Mouse (Mus musculus): ENCODE measurements around the gene Sh3bgrl.
"Not testable (repeated sequence)": the region's sequence is repeated elsewhere in the genome, so short reads cannot be mapped to it uniquely, and the experiment has no call there.

Gene Sh3bgrl

DNA sequence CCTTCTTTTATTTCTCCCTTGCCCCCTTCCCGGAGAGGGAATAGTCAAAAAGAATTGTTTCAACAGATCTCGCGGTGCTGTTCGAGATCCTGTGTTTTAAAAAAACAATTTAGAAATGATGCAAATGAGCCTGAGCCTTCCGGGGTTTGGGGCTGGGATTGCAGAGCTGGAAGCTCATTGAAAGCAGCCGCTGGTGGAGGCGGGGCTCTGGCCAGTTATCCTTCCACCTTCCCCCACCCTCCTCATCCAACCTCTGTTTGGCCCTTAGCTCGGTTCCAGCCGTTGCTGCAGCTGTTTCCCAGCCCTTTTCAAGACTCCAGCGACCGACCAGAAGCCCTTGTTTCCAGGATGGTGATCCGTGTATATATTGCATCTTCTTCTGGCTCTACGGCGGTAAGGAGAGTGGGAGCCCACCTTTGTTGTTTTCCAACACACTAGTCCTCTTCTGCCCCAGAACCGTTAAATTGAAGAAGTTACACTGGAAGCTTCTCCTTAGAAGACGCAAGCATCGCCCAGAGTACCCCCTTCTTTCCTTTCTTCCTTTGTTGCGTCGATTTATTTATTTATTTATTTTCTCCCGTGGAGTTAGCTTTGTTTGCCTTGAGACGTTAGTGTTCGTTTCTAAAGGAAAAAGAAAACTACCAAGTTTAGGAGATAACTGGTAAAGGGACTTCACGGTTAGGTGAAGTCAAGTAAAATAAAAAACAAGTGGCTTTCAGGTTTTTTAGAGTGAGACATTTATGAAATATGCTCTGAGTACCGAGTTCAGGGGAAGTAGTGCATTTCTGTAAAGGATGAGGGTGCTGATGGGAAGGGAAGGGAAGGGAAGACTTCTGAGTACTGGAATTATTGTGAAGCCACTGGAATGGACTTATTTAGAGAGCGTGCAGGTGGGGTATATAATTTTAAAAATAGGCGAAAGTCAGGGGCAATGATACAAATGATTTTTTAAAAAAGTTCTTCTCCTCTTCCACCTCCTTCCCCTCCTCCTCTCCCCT is at the start of gene Sh3bgrl:
Gene Sh3bgrl, plus strand, starts transcription at position 121 of the 998 bp plus-strand sequence.
- in situ Hi-C loops (cut with MboI, MseI), result no loop called here

DNA sequence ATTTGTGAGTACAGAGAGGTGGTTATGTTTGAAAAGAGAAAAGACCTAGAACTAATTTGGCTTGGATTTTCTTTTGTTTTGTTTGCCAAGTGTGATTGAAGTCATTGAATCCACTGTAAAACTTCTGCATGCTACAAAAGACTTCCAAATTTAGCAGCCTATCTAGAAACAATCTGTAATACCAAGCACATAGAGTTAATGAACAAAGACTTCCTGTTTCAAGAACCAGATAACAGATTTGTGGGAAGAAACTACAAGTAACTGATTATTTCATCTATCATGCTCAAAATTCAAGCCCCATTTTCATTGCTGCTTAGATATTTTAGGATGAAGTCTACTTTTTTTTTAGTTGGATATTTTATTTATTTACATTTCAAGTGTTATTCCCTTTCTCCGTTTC is 47.4 kb upstream of the Sh3bgrl start:
- in situ Hi-C loops (cut with MboI, MseI), result no loop called here

DNA sequence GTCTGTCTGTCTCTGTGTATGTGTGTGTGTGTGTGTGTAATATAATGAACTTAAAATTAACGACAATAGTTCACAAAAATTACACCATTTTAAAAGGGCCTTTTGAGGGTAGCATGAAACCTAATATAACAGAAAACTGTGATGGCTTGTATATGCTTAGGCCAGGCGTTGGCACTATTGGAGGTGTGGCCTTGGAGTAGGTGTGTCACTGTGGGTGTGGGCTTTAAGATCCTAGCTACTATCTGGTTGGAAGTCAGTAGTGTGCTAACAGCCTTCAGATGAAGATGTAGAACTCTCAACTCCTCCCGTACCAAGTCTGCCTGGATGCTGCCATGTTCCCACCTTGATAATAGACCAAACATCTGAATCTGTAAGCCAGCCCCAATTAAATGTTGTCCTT is 23.4 kb upstream of the Sh3bgrl start:
- in situ Hi-C loops (cut with MboI, MseI), result no loop called here

DNA sequence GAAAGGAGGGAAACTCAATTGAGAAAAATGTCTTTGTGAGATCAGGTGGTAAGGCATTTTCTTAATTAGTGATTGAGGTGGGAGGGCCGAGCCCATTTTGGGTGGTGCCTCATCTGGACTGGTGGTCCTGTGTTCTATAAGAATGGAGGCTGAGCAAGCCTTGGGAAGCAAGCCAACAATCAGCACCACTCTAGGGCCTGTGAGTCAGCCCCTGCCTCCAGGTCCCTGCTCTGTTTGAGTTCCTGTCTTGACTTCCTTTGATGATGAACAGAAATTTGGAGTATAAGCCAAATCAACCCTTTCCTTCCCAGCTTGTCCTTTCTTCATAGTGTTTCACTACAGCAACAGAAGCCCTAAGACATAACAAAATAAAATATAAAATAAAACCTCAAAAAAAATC is 19.4 kb upstream of the Sh3bgrl start:
- in situ Hi-C loops (cut with MboI, MseI), result no loop called here

DNA sequence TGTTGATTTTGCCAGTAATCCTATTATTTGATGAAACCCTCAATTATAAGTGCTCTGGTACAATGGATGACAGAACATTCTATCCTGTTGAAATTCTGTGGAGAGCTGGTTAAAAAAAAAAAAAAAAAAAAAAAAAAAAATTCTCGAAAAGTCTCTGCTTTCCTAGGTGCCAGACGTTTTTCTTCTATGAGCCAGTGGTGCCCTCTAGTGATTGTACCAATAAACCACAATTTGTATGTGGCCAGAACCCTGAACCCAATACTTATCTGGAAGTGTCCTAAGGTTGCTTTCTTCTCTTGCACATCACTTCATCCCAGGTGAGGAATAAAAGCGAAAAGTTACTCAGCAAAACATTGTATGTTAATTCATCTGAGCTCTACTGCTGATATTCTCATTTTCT is 18.8 kb upstream of the Sh3bgrl start:
- in situ Hi-C loops (cut with MboI, MseI), result no loop called here

DNA sequence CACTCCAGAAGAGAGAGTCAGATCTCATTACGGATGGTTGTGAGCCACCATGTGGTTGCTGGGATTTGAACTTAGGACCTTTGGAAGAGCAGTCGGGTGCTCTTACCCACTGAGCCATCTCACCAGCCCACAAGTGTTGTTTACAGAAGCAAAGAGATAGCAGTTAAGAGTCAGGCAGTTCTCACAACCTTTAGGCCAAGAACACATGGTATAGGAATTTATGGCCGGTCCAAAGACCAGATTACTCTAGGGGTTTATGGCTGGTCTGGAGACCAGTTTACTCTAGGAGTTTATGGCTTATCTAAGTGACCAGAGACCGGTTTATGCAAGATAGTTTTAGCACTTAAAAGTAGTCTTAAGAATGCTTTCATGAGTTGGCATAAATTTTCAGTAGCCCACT is 15.8 kb upstream of the Sh3bgrl start:
- in situ Hi-C loops (cut with MboI, MseI), result not testable (repeated sequence)

DNA sequence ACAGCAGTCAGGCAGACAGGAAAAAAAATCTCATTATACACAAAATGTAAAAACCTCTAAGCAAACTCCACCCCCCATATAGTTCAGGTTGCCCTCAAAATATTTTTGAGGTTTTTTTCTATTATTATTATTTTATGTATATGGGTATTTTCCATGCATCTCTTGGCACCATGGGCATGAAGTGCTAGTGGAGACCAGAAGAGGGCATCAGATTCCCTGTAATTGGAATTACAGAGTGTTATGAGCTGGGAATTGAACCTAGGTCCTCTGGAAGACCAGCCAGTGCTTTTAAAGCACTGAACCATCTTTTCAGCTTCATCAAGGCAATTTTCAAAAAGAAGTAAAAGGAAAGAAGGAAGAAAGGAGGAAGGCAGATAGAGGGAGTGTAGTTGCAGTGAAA is 8.1 kb upstream of the Sh3bgrl start:
- in situ Hi-C loops (cut with MboI, MseI), result no loop called here

DNA sequence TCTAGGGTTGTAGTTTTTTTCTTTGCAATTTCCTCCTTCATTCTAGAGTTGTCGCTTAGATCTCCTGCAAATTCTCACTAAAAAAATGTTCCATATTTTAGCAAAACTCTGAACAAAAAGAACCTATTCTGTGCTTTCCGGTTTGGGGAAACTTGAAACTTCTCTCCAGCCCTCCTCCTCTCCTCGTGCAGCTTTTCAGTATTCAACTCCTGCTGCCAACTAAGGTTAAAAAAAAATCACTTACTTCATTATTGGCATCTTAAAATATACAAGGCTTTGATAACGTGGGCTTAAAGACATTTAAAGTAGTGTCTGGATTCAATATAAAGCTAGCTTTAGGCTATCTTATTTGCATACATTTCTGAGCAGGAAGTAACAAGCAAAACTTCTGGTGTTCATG is 365 bp upstream of the Sh3bgrl start:
- in situ Hi-C loops (cut with MboI, MseI), result no loop called here

DNA sequence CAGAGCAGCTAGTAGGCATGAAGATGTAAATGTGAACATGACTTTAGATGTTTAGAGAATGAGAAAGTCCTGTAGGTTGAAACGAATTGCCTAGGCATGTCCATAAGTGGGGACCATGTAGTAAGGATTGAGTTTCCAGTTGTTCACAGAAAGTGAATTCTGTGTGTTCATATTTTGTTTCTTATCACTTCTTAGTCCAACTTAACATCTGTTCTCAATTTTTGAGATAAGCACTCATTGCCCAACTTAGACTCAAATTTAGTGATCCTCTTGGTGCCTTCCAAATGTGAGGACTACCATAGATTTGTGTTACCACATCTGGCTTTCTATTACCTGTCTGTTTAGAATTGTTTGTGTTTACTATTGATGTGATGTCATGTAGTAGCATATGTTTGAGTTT is 3.3 kb downstream of the Sh3bgrl start:
- in situ Hi-C loops (cut with MboI, MseI), result no loop called here

DNA sequence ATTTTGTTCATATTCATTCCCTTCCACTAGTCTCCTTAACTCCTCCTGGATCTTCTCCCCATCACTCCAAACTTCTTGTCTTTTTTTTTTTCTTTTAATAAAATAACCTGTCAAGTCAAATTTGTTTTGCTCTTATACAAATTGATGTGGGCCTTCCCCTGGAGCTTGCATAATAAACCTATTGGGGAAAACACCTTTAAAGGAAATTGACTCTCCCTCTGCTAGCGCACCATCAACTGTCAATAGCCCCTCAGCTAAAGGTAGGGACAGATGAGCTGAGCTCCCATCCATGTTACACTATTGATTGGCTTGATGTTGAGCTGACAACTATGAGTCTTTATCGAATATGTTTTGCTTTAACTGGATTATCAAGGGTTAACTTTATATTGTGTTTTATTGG is 5.3 kb downstream of the Sh3bgrl start:
- in situ Hi-C loops (cut with MboI, MseI), result no loop called here

DNA sequence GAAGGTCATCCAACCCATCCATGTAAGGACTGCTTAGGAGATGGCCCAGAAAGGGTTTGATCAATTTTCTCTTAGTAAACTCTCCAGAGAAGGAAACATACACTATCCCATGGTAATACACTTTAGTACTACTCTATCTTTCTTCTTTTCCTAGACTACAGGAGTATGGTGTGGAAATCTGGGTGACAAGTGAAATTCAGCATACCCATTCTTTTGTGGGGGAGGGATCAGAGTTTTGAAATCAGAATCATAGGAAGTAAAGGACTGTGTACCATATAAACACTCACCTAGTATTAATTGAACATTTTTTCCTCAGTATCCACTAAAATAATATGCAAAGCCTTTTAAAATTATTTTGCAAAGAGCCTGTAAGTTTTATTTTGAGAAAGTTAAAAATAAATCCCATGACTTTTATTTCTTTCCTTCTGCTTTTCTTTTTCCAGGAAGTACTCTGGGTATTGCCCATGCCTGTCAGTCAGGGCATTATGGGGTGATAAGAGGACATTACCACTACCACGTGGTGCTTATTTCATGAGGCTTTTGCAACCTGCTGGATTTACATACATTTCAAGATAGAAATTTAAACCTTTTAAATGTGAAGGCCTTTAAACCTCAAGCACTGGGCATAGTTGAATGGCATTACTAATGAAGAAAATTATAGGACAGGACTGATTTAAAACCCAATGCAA is 13.1 kb downstream of the Sh3bgrl start:
- in situ Hi-C loops (cut with MboI, MseI), result no loop called here

DNA sequence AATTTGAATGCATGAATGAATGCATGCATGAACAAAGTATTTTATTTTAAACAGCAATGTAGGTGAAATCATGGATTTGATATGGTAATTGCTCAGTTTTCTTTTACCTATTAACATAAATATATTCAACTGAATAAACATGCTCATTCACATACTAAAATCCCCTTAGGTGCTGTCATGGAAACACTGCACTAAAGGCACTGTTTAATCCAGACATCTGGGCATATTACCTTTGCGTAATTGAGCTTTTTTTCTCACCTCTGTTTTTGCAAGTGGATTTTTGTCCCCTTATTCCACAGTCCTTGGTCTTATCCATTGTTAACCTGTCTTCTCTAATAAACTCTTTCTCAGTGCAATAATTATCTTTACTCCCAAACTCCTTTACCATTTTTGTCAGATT is 17.7 kb downstream of the Sh3bgrl start:
- in situ Hi-C loops (cut with MboI, MseI), result no loop called here

DNA sequence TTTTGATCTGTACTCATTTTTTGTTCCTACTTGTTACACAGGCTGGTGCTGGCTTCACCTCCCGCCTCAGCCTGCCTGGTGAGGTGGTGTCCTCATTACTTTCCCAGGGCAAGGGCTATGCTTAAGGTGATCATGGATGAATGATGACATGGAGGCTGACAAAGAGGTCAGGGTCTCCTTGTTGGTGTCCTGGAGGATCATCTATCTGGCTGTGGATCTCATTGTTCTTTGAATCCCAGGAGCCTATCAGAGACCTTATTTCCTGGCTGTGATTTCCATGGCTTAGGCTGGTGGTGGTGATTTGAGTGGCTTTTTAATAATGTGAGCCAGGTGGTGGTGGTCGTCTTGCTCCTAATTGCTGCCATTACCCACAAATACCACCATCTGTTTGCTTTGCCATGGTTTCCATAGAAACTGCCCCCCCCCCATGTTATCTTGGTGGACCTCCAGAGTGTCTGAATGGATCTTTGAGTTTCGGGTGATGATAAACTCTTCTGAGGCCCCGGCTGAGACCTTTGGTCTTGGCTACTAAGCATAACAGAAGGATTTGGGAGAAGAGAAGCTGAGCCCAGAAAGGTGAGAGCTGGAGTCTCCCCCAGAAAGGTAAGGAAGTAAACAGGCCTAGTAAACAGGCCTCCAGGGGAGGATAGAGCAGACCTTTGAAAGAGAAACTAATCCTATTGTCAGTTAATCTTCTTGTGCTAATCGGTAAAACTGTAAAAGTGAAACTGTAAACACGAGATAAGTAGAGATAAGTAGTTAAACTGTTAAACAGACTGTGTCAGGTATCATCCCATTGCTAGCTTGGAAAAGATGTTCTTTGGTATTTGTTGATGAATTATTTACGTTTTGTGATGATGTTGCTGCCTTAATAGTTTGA is 18.5 kb downstream of the Sh3bgrl start:
- in situ Hi-C loops (cut with MboI, MseI), result no loop called here

DNA sequence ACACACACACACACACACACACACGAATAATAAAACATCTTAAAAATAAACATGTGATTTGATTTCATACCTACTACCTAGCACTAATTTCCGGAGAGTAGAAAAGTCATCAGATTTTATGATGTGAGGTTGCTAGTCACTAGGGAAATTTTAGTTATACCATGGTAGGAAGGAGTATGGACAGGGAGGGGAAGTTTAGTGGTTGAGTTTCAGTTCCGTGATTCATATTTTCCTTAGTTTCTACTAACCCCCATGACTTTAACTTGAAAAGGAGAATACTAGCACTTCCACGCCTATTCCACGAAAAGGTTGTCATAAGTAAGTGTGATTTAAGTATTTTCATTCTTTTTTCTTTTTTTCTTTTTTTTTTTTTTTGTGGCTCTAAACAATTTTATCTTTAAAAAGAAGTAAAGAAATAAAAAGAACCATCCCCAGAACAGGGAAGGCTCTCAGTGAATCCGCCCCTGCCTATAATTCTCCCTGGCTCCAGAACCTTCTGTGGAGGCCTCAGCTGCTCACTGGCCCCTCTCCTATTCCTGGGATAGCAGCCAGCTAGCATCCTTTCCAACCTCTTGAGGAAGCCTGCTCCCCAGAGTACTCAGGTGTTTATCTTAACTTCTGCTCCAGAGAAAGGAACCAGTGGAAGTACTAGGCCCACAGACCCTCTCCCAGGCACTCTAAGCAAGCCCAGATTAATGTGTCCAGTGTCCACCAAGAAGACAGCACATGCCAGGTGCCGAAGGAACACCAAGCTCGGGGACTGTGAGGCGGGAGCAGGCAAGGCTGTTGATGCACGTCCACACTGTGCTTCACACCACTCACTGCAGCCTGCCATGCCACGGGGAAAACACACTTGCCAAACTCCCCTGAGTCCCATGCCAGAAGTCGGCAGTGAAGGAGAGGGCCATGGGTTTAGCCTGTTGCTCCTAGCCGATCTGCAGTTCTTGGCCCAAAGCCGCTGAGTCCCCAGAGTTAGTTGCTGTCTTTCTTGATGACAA is 25.0 kb downstream of the Sh3bgrl start:
- in situ Hi-C loops (cut with MboI, MseI), result no loop called here

DNA sequence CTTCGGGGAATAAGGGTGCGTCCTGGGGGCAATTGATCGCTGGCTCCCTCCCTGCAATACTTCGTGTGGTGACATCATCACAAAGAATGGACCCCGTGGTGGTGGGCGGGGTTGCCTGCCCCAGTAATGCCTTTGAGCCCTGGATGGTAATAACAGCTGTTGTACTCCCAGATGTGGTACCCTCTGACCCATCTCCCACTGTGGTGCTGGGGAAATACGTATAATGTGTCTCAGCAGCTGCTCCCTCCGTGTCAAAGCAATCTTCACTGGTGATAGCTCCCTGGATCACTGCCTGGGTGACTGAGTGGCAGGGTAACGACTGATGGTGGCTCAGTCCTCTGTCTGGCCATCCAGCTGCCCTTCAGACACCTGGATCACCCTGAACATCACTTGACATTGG is 26.0 kb downstream of the Sh3bgrl start:
- in situ Hi-C loops (cut with MboI, MseI), result no loop called here

DNA sequence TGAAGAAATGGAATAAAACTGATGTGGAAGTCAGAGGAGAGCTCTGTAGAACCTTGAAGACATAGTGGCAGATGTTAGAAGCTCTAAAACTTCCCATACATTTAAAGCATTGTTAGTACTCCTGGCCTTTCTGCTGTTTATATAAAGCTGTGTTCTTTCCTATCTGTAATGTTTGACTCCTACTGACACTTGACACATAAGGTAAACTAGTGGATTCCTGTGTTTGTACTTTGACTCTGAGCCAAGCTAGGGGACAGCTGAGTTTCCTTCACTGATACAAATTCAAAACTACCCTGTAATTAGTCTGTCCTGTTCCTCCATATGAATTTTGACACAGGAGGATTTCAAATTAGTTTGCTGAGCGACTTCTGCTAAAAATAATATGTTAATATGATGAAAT is 27.5 kb downstream of the Sh3bgrl start:
- in situ Hi-C loops (cut with MboI, MseI), result no loop called here

DNA sequence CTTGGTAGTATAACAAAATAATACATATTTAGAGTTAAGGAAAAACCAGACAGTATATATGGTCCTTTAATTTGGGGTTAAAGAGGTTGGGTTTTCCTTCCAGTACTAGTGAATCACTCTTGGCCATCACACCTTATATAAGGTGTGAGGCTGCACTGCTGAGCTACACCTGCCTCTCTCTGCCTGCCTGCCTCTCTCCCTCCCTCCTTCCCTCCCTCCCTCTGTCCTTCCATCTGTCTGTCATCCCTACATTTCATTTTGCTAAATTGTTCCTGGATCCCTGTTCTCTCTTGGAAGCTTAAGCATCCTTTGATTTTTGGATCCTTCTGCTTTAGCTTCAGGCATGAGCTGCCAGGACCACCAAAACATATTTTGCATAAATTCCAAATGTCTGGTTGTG is 28.6 kb downstream of the Sh3bgrl start:
- in situ Hi-C loops (cut with MboI, MseI), result no loop called here

DNA sequence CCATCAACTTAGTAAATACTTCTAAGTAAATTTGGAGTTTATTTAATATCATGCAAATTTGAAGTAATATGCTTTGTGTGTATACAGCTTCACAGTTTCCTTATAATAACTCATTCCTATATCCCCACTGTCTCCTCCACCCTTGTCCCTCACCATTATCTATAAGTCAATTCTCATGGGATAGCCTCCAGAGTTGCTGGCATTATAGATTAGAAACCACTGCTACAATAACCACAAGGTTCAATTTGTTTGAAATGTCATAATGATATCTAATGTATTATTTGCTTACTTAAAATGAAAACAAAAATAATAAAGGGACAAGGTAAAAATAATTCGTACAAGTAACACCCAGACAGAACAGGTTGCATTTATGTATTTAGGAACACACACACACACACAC is 31.7 kb downstream of the Sh3bgrl start:
- in situ Hi-C loops (cut with MboI, MseI), result no loop called here

DNA sequence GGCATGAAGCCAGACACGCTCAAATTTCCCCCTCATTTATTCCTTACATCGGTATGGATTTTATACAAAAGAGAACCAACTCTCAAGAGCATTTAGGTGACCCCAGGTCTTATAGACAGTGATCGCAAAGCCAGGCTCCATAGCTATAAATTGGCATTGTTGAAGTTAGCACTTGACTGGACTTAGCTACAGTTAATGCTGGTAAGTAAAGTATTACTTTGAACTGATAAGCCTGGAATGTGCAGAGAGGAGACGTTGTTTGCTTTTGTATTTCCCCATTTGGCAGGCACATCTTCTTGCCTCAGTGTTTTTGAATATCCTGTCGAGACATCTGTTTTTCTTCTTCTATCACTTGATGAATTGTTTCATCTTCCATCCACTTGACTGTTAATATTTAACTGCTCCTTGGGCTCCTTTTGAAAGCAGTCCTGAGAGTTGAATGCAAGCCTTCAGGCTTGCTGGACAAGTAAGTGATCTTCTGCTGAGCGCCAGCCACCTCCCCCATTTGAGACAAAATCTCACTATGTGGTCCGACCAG is 32.5 kb downstream of the Sh3bgrl start:
- in situ Hi-C loops (cut with MboI, MseI), result no loop called here

DNA sequence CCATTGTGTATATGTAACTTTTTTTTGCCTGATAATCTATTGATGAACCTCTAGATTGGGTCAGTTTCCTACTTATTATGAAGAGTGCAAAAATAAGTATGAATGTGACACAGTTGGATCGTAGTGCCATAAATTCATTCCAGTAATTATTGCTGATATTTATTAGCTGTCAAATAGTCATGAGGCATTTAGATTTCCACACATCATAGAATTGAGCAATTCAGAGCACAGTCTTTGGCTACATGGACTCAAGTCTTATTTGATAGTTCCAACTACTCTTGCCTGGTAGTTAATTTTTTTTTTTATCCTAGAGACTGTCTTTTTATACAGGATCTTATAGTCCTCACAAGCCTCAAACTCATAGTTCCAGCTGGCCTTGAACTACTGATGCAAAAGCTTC is 34.9 kb downstream of the Sh3bgrl start:
- in situ Hi-C loops (cut with MboI, MseI), result no loop called here
